Mouse (Mus musculus) stomach, embryonic 16.5 days (tissue): ENCODE results near the gene Gm6583. TPM values are rescaled to one million over a fixed set of nuclear protein-coding genes. Genes with fewer than 3 reads are reported as not detected.
"Not testable (repeated sequence)": the region's sequence is repeated elsewhere in the genome, so short reads cannot be mapped to it uniquely, and the experiment has no call there.

ENCODE experiments used
- ATAC-seq: fragments of 200-750 bp; cut with Nextera tagmentation; 2 replicates; pipeline ENCODE4 v1.8.0; 2017; ENCODE audit warnings: moderate number of reproducible peaks, moderate TSS enrichment; ENCODE audit not compliant: insufficient read depth, low FRiP score
- H3K27ac ChIP-seq: fragments of 300-500 bp; sonication (generic); 2 replicates; pipeline ENCODE4 v1.5.1; 2014; ENCODE audit warnings: low read length
- H3K27me3 ChIP-seq: fragments of 300-500 bp; sonication (generic); 2 replicates; pipeline ENCODE4 v1.6.1; 2014; ENCODE audit warnings: low read length, control low read depth, mixed read lengths; ENCODE audit not compliant: control insufficient read depth, insufficient read depth
- H3K36me3 ChIP-seq: fragments of 300-500 bp; sonication (generic); 2 replicates; pipeline ENCODE4 v1.6.1; 2014; ENCODE audit warnings: low read length; ENCODE audit not compliant: control insufficient read depth, insufficient read depth
- H3K4me1 ChIP-seq: fragments of 300-500 bp; sonication (generic); 2 replicates; pipeline ENCODE4 v1.6.1; 2014; ENCODE audit warnings: low read length, control low read depth, mixed read lengths; ENCODE audit not compliant: control insufficient read depth, insufficient read depth
- H3K4me2 ChIP-seq: fragments of 300-500 bp; sonication (generic); 2 replicates; pipeline ENCODE4 v1.6.1; 2014; ENCODE audit warnings: low read depth, low read length, mixed read lengths
- H3K4me3 ChIP-seq: fragments of 300-500 bp; sonication (generic); replicated peaks from 2 replicates; pipeline ENCODE4 v1.5.1; 2014; ENCODE audit warnings: mild to moderate bottlenecking, low read length
- H3K9ac ChIP-seq: fragments of 300-500 bp; sonication (generic); 2 replicates; pipeline ENCODE4 v1.6.1; 2014; ENCODE audit warnings: low read length
- H3K9me3 ChIP-seq: fragments of 300-500 bp; sonication (generic); replicated peaks from 2 replicates; pipeline ENCODE4 v1.6.1; 2016; ENCODE audit warnings: low read length, control low read depth; ENCODE audit not compliant: control insufficient read depth
- WGBS: fragments of 180-500 bp; shearing (Covaris S2); extraction: QIAGEN DNeasy Blood & Tissue Kit; methylation state at CpG from one replicate; pipeline ENCODE4 v1.1.7; 2014; 5-methylcytosine and 5-hydroxymethylcytosine counted together
- polyA plus RNA-seq: library from polyadenylated mRNA; unstranded; fragments of >200 nt; fragmentation: Nextera tagmentation; extraction: Ambion mirVana; gene quantifications from 2 replicates; pipeline ENCODE4 v1.2.1, GENCODE M21; 2015

The Gm6583 gene
- polyA plus RNA-seq, 1 experiment from 2014 or later = 0.19 TPM

DNA sequence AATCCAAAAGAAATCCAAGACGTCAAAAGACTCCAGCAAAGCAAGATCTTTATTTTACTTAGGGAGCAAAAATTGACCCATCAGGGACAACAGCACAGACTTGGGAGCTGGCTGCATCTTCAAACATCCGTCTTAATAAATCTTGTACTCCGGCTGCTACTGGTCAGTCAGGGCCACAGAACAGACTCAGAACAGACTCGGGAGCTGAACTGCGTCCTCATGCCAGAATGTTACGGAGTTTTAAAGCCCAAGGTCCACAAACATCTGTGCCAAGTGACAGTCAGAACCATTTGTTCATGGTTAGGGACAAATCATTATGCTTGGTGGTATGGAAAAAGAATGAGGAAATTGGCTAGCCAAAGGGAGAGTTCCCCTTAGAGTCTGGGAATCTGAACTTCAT lies 32.6 kb downstream of the Gm6583 start:
- no peak for ATAC-seq
- WGBS = 76% methylated on average over 6 of the region's 6 CpGs
- no peaks in the 10 kb centered on the region for H3K9me3 ChIP-seq
- no peaks in the 10 kb centered on the region for H3K27me3 ChIP-seq
- H3K4me1 ChIP-seq = peaks cover 11% of the 10 kb centered on the region
- H3K36me3 ChIP-seq = no peaks in the 10 kb centered on the region
- no peak overlapping the region for H3K4me3 ChIP-seq
- no peak overlapping the region for H3K9ac ChIP-seq
- H3K4me2 ChIP-seq = no peak overlapping the region
- H3K27ac ChIP-seq = no peak overlapping the region

DNA sequence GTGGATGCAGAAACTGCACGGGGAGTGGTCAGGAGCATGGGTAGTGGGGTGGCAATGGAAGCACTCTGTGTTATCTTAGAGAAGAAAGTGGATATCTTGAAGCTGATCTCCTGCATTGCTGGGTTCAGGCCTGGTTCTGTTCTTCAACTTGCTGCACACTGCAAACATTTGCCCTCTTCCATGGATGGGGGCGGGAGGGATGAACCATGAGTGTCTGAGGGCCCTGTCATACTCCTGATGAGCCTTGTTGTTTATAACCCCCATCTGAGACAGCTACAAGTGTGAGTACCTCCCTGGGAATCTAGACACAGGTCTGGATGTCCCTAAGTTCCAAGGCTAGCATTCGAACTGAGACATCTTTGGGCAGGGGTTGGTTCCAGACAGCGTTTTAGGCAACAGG lies 34.5 kb downstream of the Gm6583 start:
- no peaks in the 10 kb centered on the region for H3K36me3 ChIP-seq
- no peaks in the 10 kb centered on the region for H3K27me3 ChIP-seq
- peaks cover 5% of the 10 kb centered on the region for H3K4me1 ChIP-seq
- H3K4me2 ChIP-seq = no peak overlapping the region
- H3K9me3 ChIP-seq = no peaks in the 10 kb centered on the region
- H3K27ac ChIP-seq = no peak overlapping the region
- ATAC-seq = no peak
- H3K4me3 ChIP-seq = no peak overlapping the region
- WGBS = 70% methylated on average over 4 of the region's 4 CpGs
- H3K9ac ChIP-seq = no peak overlapping the region

GRCm38 (mm10) chr5:112320936-112321335 lies 34.9 kb downstream of the Gm6583 start:
- Histone ChIP-seq H3K9me3 (no peaks in the 10 kb centered on the region), H3K36me3 (no peaks in the 10 kb centered on the region), H3K27ac (no peak overlapping the region), H3K4me1 (peaks cover 5% of the 10 kb centered on the region), H3K9ac (no peak overlapping the region), H3K4me2 (no peak overlapping the region), H3K4me3 (no peak overlapping the region), H3K27me3 (no peaks in the 10 kb centered on the region)
- 69% methylated on average over 6 of the region's 6 CpGs for whole genome bisulfite sequencing
- ATAC-seq = no peak

DNA sequence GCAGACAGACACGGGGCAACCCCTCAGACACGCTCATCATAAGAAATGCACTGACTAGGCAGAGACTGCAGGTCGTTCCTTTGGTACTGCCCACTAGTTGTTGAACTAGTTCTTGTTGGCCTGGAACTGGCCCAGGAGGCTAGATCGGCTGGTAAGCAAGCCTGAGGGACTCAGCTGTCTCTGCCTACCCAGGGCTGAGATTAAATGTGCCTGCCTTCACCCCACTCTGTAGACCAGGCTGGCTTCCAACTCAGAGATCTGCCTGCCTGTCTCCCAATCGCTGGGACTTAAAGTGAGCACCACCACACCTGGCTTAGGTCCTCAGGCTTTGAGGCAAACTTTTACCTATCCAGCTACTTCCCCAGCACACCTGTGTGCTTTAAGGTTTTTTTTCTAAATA lies 35.5 kb downstream of the Gm6583 start:
- Histone ChIP-seq H3K36me3 (peaks cover under 1% of the 10 kb centered on the region; the same call in 1 of the 2 replicates), H3K27me3 (no peaks in the 10 kb centered on the region), H3K4me1 (peaks cover 2% of the 10 kb centered on the region), H3K9ac (no peak overlapping the region), H3K9me3 (no peaks in the 10 kb centered on the region), H3K4me2 (no peak overlapping the region), H3K27ac (no peak overlapping the region), H3K4me3 (no peak overlapping the region)
- ATAC-seq = no peak
- 67% methylated on average over 5 of the region's 5 CpGs for WGBS

- peak; percentile 59 for ATAC-seq
- H3K27ac ChIP-seq, H3K4me1 ChIP-seq, H3K9ac ChIP-seq, H3K27me3 ChIP-seq, H3K36me3 ChIP-seq, H3K9me3 ChIP-seq, H3K4me3 ChIP-seq, H3K4me2 ChIP-seq: not testable (repeated sequence)
- 52% methylated on average over 2 of the region's 2 CpGs for WGBS
These were observed 36.5 kb downstream of the Gm6583 start for GRCm38 (mm10) chr5:112319343-112319742.

DNA sequence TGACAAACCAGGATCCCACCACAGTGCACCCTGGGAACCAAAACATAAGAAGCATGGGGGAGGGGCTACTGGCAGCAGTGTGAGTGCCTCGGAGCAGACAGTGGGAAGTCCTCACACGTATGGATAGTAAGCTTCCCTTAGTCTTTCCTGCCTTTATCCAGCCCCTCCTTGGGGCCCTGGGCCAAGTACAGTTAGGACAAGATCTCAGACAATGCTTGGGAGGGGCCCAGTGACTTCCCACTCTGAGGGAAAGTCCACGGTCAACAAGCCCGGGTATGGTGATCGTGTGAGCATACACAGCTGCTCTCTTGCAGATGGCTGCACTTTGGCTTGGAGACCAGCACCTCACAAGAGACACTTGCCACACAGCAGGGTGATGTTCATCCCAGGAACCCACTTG lies 38.5 kb downstream of the Gm6583 start:
- no peaks in the 10 kb centered on the region for H3K27me3 ChIP-seq
- 31% methylated on average over 5 of the region's 5 CpGs for WGBS
- peaks cover 3% of the 10 kb centered on the region; the same call in 1 of the 2 replicates for H3K36me3 ChIP-seq
- H3K9me3 ChIP-seq = no peaks in the 10 kb centered on the region
- no peak overlapping the region for H3K4me3 ChIP-seq
- no peak overlapping the region for H3K4me2 ChIP-seq
- no peaks in the 10 kb centered on the region for H3K4me1 ChIP-seq
- no peak overlapping the region for H3K9ac ChIP-seq
- no peak overlapping the region for H3K27ac ChIP-seq
- ATAC-seq = peak; percentile 18; the same call in 1 of the 2 replicates

DNA sequence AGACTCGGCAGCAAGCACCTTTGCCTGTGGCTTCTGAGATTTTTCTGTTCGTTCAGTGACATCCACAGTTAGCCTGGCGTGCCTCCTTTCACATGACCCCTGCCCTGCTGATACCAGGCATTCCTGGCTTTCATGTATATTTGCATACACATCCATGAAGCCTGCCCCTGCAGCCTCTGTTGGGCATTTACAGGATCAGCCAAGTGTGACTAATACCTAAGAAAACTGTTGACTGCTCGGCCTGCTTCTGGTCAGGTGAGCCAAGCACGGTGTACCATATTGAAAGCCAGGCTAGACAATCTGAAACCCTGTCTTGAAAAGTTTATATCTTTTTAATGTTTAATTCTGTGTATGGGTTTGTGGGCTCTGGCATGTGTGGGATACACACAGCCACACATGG lies 39.4 kb downstream of the Gm6583 start:
- no peaks in the 10 kb centered on the region for H3K4me1 ChIP-seq
- H3K9me3 ChIP-seq = no peaks in the 10 kb centered on the region
- H3K27ac ChIP-seq = no peak overlapping the region
- no peak overlapping the region for H3K4me2 ChIP-seq
- H3K9ac ChIP-seq = no peak overlapping the region
- no peak for ATAC-seq
- H3K4me3 ChIP-seq = no peak overlapping the region
- H3K36me3 ChIP-seq = peaks cover 3% of the 10 kb centered on the region; the same call in 1 of the 2 replicates
- 78% methylated on average over 5 of the region's 5 CpGs for WGBS
- H3K27me3 ChIP-seq = no peaks in the 10 kb centered on the region

- H3K9me3 ChIP-seq = no peaks in the 10 kb centered on the region
- no peak overlapping the region for H3K27ac ChIP-seq
- H3K4me2 ChIP-seq = no peak overlapping the region
- peaks cover 15% of the 10 kb centered on the region; the same call in 1 of the 2 replicates for H3K36me3 ChIP-seq
- no peaks in the 10 kb centered on the region for H3K4me1 ChIP-seq
- no peak for ATAC-seq
- H3K4me3 ChIP-seq = no peak overlapping the region
- no peaks in the 10 kb centered on the region for H3K27me3 ChIP-seq
- no peak overlapping the region for H3K9ac ChIP-seq
- WGBS = 78% methylated on average over 11 of the region's 11 CpGs
These were observed 42.5 kb downstream of the Gm6583 start for GRCm38 (mm10) chr5:112313222-112313885.

DNA sequence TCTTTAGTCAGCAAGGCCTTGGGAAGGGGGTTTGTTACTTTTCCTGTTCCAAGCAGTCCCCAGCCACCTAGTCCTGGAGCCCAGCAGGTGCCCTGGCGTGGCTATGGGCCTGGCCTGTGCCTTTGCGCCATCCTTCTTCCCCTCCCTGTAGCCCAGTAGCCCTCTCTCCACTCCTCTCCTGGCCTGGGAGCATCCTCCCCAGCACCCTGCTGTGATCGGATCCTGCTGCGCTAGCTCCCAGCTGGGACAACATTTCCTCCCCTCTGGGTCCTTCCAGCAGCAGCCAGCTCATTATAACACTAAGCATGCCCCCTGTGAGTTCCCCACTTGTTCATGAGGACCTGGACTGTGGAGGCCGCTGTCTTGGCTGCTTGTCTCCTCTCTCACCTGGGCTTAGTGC lies 50.0 kb downstream of the Gm6583 start:
- no peak for ATAC-seq
- Histone ChIP-seq H3K9me3 (no peaks in the 10 kb centered on the region), H3K4me2 (no peak overlapping the region), H3K36me3 (peaks cover 16% of the 10 kb centered on the region; the same call in 1 of the 2 replicates), H3K4me3 (no peak overlapping the region), H3K4me1 (peaks cover 12% of the 10 kb centered on the region; the same call in 1 of the 2 replicates), H3K27ac (no peak overlapping the region), H3K9ac (no peak overlapping the region), H3K27me3 (no peaks in the 10 kb centered on the region)
- WGBS = 78% methylated on average over 5 of the region's 5 CpGs
